Mouse (Mus musculus) forebrain, postnatal 0 days (tissue): ENCODE data around the gene Dapp1. TPM values are rescaled to one million over a fixed set of nuclear protein-coding genes. Genes with fewer than 3 reads are reported as not detected.
A peak's percentile ranks its signal among the peaks of the same experiment; 100 is the strongest.
"Not testable (repeated sequence)": the region's sequence is repeated elsewhere in the genome, so short reads cannot be mapped to it uniquely, and the experiment has no call there.

Source experiments
- ATAC-seq: fragments of 200-750 bp; cut with Nextera tagmentation; 2 replicates; pipeline ENCODE4 v1.8.0; 2017; ENCODE audit warnings: mild to moderate bottlenecking, moderate library complexity
- DNase-seq: peaks from one replicate; pipeline ENCODE4 v3.0.0-alpha.2; 2015
- H3K27ac ChIP-seq: fragments of 300-500 bp; sonication (generic); 2 replicates; pipeline ENCODE4 v1.5.1; 2014; ENCODE audit warnings: low read depth, mild to moderate bottlenecking, antibody characterized with exemption, low read length, moderate library complexity, mixed read lengths
- H3K27me3 ChIP-seq: fragments of 300-500 bp; sonication (generic); 2 replicates; pipeline ENCODE4 v1.6.1; 2014; ENCODE audit warnings: mild to moderate bottlenecking, low read length, mixed read lengths; ENCODE audit not compliant: insufficient read depth
- H3K36me3 ChIP-seq: fragments of 300-500 bp; sonication (generic); 2 replicates; pipeline ENCODE4 v1.6.1; 2014; ENCODE audit warnings: mild to moderate bottlenecking, moderate library complexity; ENCODE audit not compliant: insufficient read depth
- H3K4me1 ChIP-seq: fragments of 300-500 bp; sonication (generic); 2 replicates; pipeline ENCODE4 v1.6.1; 2014; ENCODE audit warnings: antibody characterized with exemption; ENCODE audit not compliant: insufficient read depth
- H3K4me2 ChIP-seq: fragments of 300-500 bp; sonication (generic); 2 replicates; pipeline ENCODE4 v1.6.1; 2014; ENCODE audit warnings: low read depth, mild to moderate bottlenecking, moderate library complexity
- H3K4me3 ChIP-seq: fragments of 300-500 bp; sonication (generic); 2 replicates; pipeline ENCODE4 v1.5.1; 2014; ENCODE audit warnings: low read depth, low read length, mixed read lengths
- H3K9ac ChIP-seq: fragments of 300-500 bp; sonication (generic); 2 replicates; pipeline ENCODE4 v1.6.1; 2014; ENCODE audit warnings: mild to moderate bottlenecking
- H3K9me3 ChIP-seq: fragments of 300-500 bp; sonication (generic); 2 replicates; pipeline ENCODE4 v1.6.1; 2016; ENCODE audit warnings: low read length
- CTCF ChIP-seq: sonication (generic); IDR thresholded peaks from 2 replicates; pipeline ENCODE4 v1.5.1; 2016; ENCODE audit warnings: antibody characterized with exemption, control low read depth, low read depth
- WGBS: fragments of 180-500 bp; shearing (Covaris S2); extraction: QIAGEN DNeasy Blood & Tissue Kit; methylation state at CpG from one replicate; pipeline ENCODE4 v1.1.7; 2014; 5-methylcytosine and 5-hydroxymethylcytosine counted together
- polyA plus RNA-seq: library from polyadenylated mRNA; unstranded; fragments of >200 nt; fragmentation: Nextera tagmentation; extraction: Ambion mirVana; gene quantifications from 2 replicates; pipeline ENCODE4 v1.2.1, GENCODE M21; 2015
- total RNA-seq: library from RNA; depleted of rRNA; stranded (reverse); fragments of >200 nt; gene quantifications from 2 replicates; pipeline ENCODE4 v1.2.3, GENCODE M21; 2014

Gene Dapp1
- total and polyA plus RNA-seq, 2 experiments from 2014 or later, result 3.3 to 4.3 TPM

GRCm38 (mm10) chr3:137955560-137956081, 25.7 kb downstream of the Dapp1 start:
- TF ChIP-seq CTCF, result no peak

GRCm38 (mm10) chr3:137954256-137954916, 27.0 kb downstream of the Dapp1 start:
- Histone ChIP-seq H3K36me3 (no peaks in the 10 kb centered on the region), H3K9ac (no peak overlapping the region), H3K4me1 (no peaks in the 10 kb centered on the region), H3K4me3 (no peak overlapping the region), H3K9me3 (no peaks in the 10 kb centered on the region), H3K27me3 (no peaks in the 10 kb centered on the region), H3K4me2 (no peak overlapping the region), H3K27ac (no peak overlapping the region)
- TF ChIP-seq CTCF, result no peak
- WGBS, result 71% methylated on average over 23 of the region's 23 CpGs
- no peak for ATAC-seq
- no peak for DNase-seq

More at GRCm38 (mm10) chr3:137955560-137956081, 25.7 kb downstream of the Dapp1 start:
- DNase-seq (no peak), ATAC-seq (no peak)
- Histone ChIP-seq H3K4me2 (peak overlapping the region; percentile 32), H3K4me1 (no peaks in the 10 kb centered on the region), H3K9ac (no peak overlapping the region), H3K27ac (no peak overlapping the region), H3K36me3 (no peaks in the 10 kb centered on the region), H3K9me3 (no peaks in the 10 kb centered on the region), H3K4me3 (no peak overlapping the region), H3K27me3 (no peaks in the 10 kb centered on the region)
- 22% methylated on average over 16 of the region's 16 CpGs for WGBS

- Histone ChIP-seq H3K4me2 (0 out of 2 replicates have a peak overlapping the region, but pooled peaks have one; percentile 5), H3K27ac (peak overlapping the region; percentile 75), H3K9me3 (no peaks in the 10 kb centered on the region), H3K27me3 (no peaks in the 10 kb centered on the region), H3K4me1 (no peaks in the 10 kb centered on the region), H3K9ac (no peak overlapping the region), H3K36me3 (no peaks in the 10 kb centered on the region), H3K4me3 (no peak overlapping the region)
- WGBS, result 62% methylated on average over 14 of the region's 14 CpGs
- peak; percentile 98 for ATAC-seq
- TF ChIP-seq CTCF, result no peak
- DNase-seq, result peak; percentile 86
Measured at GRCm38 (mm10) chr3:137952914-137953880, 28.1 kb downstream of the Dapp1 start.

DNA sequence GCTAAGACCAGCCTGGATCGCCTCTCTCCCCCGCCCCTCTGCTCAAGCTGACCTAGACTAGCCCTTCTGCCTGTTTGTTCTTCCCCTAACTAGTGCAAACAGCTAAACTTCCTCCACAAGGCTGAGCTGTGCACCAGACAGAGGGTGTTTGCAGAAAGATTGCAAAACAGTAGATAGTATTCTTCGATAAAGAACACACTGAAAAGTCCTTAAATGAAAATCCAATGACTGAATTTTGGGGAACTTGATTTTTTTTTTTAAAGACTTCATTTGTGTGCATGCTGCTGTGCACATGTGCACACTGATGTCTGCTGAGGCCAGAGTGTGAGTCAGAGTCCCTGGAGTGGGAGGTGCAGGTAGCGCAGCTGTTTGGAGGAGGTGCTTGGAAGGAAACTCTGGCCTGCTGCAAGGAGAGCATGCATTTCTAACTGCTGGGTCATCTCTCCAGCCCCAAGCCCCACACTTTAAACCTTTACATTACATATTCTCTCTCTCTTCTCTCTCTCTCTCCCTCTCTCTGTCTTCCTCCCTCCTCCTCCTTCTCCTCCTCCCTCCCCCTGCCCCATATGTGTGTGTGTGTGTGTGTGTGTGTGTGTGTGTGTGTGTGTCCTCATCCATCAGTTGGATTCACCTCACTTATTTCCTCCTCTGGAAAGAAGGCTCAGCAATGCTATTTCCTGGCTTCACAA, 29.0 kb downstream of the Dapp1 start:
- no peaks in the 10 kb centered on the region for H3K36me3 ChIP-seq
- 81% methylated on average over 4 of the region's 4 CpGs for whole genome bisulfite sequencing
- no peak overlapping the region for H3K4me3 ChIP-seq
- no peaks in the 10 kb centered on the region for H3K4me1 ChIP-seq
- H3K9ac ChIP-seq, result no peak overlapping the region
- H3K27ac ChIP-seq, result peak overlapping the region; percentile 75
- DNase-seq (no peak), ATAC-seq (peak; percentile 48)
- no peak for TF ChIP-seq CTCF
- 0 out of 2 replicates have a peak overlapping the region, but pooled peaks have one; percentile 5 for H3K4me2 ChIP-seq
- no peaks in the 10 kb centered on the region for H3K27me3 ChIP-seq
- H3K9me3 ChIP-seq, result no peaks in the 10 kb centered on the region

- no peak for DNase-seq
- 58% methylated on average over 7 of the region's 7 CpGs for WGBS
- Histone ChIP-seq H3K27me3 (no peaks in the 10 kb centered on the region), H3K9me3 (no peaks in the 10 kb centered on the region), H3K4me3 (no peak overlapping the region), H3K36me3 (no peaks in the 10 kb centered on the region), H3K4me2 (no peak overlapping the region), H3K27ac (peak overlapping the region; percentile 75; the same call in 1 of the 2 replicates), H3K4me1 (no peaks in the 10 kb centered on the region), H3K9ac (no peak overlapping the region)
- TF ChIP-seq CTCF, result no peak
- ATAC-seq, result no peak
Measured at GRCm38 (mm10) chr3:137951819-137952218, 29.5 kb downstream of the Dapp1 start.

DNA sequence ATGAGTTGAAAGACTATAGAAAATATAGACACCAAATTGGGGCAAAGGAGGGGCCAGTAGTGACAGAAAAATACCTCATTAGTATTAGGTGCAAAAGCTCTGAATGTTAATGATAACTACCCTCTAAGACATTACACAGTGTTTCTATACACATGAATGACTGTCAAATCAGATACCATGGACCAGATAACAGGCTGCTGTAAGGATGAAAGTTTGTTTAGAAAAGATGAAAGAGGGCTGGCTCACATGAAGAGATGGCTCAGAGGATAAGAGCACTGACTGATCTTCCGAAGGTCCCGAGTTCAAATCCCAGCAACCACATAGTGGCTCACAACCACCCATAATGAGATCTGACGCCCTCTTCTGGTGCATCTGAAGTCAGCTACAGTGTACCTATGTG, 30.0 kb downstream of the Dapp1 start:
- H3K9me3 ChIP-seq, H3K9ac ChIP-seq, H3K4me3 ChIP-seq, H3K4me1 ChIP-seq, DNase-seq, H3K27ac ChIP-seq, H3K4me2 ChIP-seq, H3K36me3 ChIP-seq, H3K27me3 ChIP-seq, ATAC-seq: not testable (repeated sequence)
- WGBS, result 95% methylated on average over 3 of the region's 3 CpGs
